Mouse (Mus musculus): Measurements from ENCODE around the gene Tor4a. TPM values are rescaled to one million over a fixed set of nuclear protein-coding genes. Genes with fewer than 3 reads are reported as not detected.

Tor4a gene
- polyA plus RNA-seq, 1 experiment from 2014 or later: 0.94 TPM

- H3K27me3 ChIP-seq (ENCODE audit: control insufficient read depth, insufficient read depth, low read length): no peaks in the 10 kb centered on the region; the same call in 1 of the 2 replicates
- no peak overlapping the region for H3K27ac ChIP-seq (ENCODE audit: low read depth, low read length)
- H3K4me3 ChIP-seq (ENCODE audit: low read depth, low read length): no peak overlapping the region
- ATAC-seq (ENCODE audit: low FRiP score): no peak
- no peaks in the 10 kb centered on the region for H3K9me3 ChIP-seq (ENCODE audit: control insufficient read depth, low read length)
- no peak overlapping the region for H3K4me2 ChIP-seq (replicated peaks; ENCODE audit: low read depth, low read length)
- no peak overlapping the region for H3K9ac ChIP-seq (ENCODE audit: low read depth, low read length)
- H3K36me3 ChIP-seq (ENCODE audit: control insufficient read depth, insufficient read depth, low read length): no peaks in the 10 kb centered on the region
- DNase-seq (ENCODE audit: low spot score): no peak
- H3K4me1 ChIP-seq (replicated peaks; ENCODE audit: control insufficient read depth, insufficient read depth, low read length): peaks cover 39% of the 10 kb centered on the region
- 92% methylated on average over 4 of the region's 4 CpGs for WGBS
These were observed 22.9 kb downstream of the Tor4a start for GRCm38 (mm10) chr2:25173821-25174220.

- Histone ChIP-seq H3K9me3 (ENCODE audit: control insufficient read depth, low read length) (no peaks in the 10 kb centered on the region), H3K4me1 (replicated peaks; ENCODE audit: control insufficient read depth, insufficient read depth, low read length) (peaks cover 40% of the 10 kb centered on the region)
- no peak for DNase-seq (ENCODE audit: low spot score)
These were observed 24.1 kb downstream of the Tor4a start for GRCm38 (mm10) chr2:25172629-25173028.

GRCm38 (mm10) chr2:25171769-25172153 is 24.9 kb downstream of the Tor4a start:
- no peak overlapping the region for H3K9ac ChIP-seq (ENCODE audit: low read depth, low read length)
- no peaks in the 10 kb centered on the region for H3K9me3 ChIP-seq (ENCODE audit: control insufficient read depth, low read length)
- no peak overlapping the region for H3K4me3 ChIP-seq (ENCODE audit: low read depth, low read length)
- DNase-seq (ENCODE audit: low spot score): no peak
- 54% methylated on average over 1 of the region's 1 CpGs for WGBS
- H3K4me1 ChIP-seq (replicated peaks; ENCODE audit: control insufficient read depth, insufficient read depth, low read length): peaks cover 36% of the 10 kb centered on the region
- no peaks in the 10 kb centered on the region; the same call in 1 of the 2 replicates for H3K27me3 ChIP-seq (ENCODE audit: control insufficient read depth, insufficient read depth, low read length)
- no peak overlapping the region for H3K4me2 ChIP-seq (replicated peaks; ENCODE audit: low read depth, low read length)
- H3K36me3 ChIP-seq (ENCODE audit: control insufficient read depth, insufficient read depth, low read length): no peaks in the 10 kb centered on the region
- no peak overlapping the region for H3K27ac ChIP-seq (ENCODE audit: low read depth, low read length)
- no peak for ATAC-seq (ENCODE audit: low FRiP score)

More at GRCm38 (mm10) chr2:25172629-25173028, 24.1 kb downstream of the Tor4a start:
- no peak overlapping the region for H3K27ac ChIP-seq (ENCODE audit: low read depth, low read length)
- 73% methylated on average over 8 of the region's 8 CpGs for WGBS
- no peaks in the 10 kb centered on the region for H3K36me3 ChIP-seq (ENCODE audit: control insufficient read depth, insufficient read depth, low read length)
- H3K27me3 ChIP-seq (ENCODE audit: control insufficient read depth, insufficient read depth, low read length): no peaks in the 10 kb centered on the region; the same call in 1 of the 2 replicates
- no peak overlapping the region for H3K4me3 ChIP-seq (ENCODE audit: low read depth, low read length)
- no peak for ATAC-seq (ENCODE audit: low FRiP score)
- no peak overlapping the region for H3K9ac ChIP-seq (ENCODE audit: low read depth, low read length)
- H3K4me2 ChIP-seq (replicated peaks; ENCODE audit: low read depth, low read length): no peak overlapping the region

GRCm38 (mm10) chr2:25171101-25171768 is 25.5 kb downstream of the Tor4a start:
- H3K9me3 ChIP-seq (ENCODE audit: control insufficient read depth, low read length): no peaks in the 10 kb centered on the region
- H3K4me2 ChIP-seq (replicated peaks; ENCODE audit: low read depth, low read length): no peak overlapping the region
- 84% methylated on average over 6 of the region's 6 CpGs for WGBS
- peaks cover 33% of the 10 kb centered on the region for H3K4me1 ChIP-seq (replicated peaks; ENCODE audit: control insufficient read depth, insufficient read depth, low read length)
- H3K9ac ChIP-seq (ENCODE audit: low read depth, low read length): no peak overlapping the region
- no peak for DNase-seq (ENCODE audit: low spot score)
- H3K27me3 ChIP-seq (ENCODE audit: control insufficient read depth, insufficient read depth, low read length): no peaks in the 10 kb centered on the region; the same call in 1 of the 2 replicates
- H3K27ac ChIP-seq (ENCODE audit: low read depth, low read length): no peak overlapping the region
- no peaks in the 10 kb centered on the region for H3K36me3 ChIP-seq (ENCODE audit: control insufficient read depth, insufficient read depth, low read length)
- ATAC-seq (ENCODE audit: low FRiP score): no peak
- H3K4me3 ChIP-seq (ENCODE audit: low read depth, low read length): no peak overlapping the region

- Histone ChIP-seq H3K4me3 (ENCODE audit: low read depth, low read length) (no peak overlapping the region), H3K27ac (ENCODE audit: low read depth, low read length) (peak overlapping the region; percentile 36; the same call in 1 of the 2 replicates), H3K4me1 (replicated peaks; ENCODE audit: control insufficient read depth, insufficient read depth, low read length) (peaks cover 33% of the 10 kb centered on the region), H3K9me3 (ENCODE audit: control insufficient read depth, low read length) (no peaks in the 10 kb centered on the region), H3K27me3 (ENCODE audit: control insufficient read depth, insufficient read depth, low read length) (no peaks in the 10 kb centered on the region; the same call in 1 of the 2 replicates), H3K9ac (ENCODE audit: low read depth, low read length) (no peak overlapping the region), H3K36me3 (ENCODE audit: control insufficient read depth, insufficient read depth, low read length) (no peaks in the 10 kb centered on the region), H3K4me2 (replicated peaks; ENCODE audit: low read depth, low read length) (no peak overlapping the region)
- WGBS: 75% methylated on average over 10 of the region's 10 CpGs
- no peak for ATAC-seq (ENCODE audit: low FRiP score)
- DNase-seq (ENCODE audit: low spot score): no peak
These were observed 26.2 kb downstream of the Tor4a start for GRCm38 (mm10) chr2:25170326-25171100.

GRCm38 (mm10) chr2:25169778-25170177 is 26.9 kb downstream of the Tor4a start:
- no peaks in the 10 kb centered on the region for H3K36me3 ChIP-seq (ENCODE audit: control insufficient read depth, insufficient read depth, low read length)
- H3K9me3 ChIP-seq (ENCODE audit: control insufficient read depth, low read length): no peaks in the 10 kb centered on the region
- H3K4me2 ChIP-seq (replicated peaks; ENCODE audit: low read depth, low read length): 0 out of 2 replicates have a peak overlapping the region, but pooled peaks have one; percentile 2
- H3K27ac ChIP-seq (ENCODE audit: low read depth, low read length): peak overlapping the region; percentile 86
- no peaks in the 10 kb centered on the region; the same call in 1 of the 2 replicates for H3K27me3 ChIP-seq (ENCODE audit: control insufficient read depth, insufficient read depth, low read length)
- DNase-seq (ENCODE audit: low spot score) (peak; percentile 70), ATAC-seq (ENCODE audit: low FRiP score) (no peak)
- WGBS: 9% methylated on average over 5 of the region's 5 CpGs
- H3K4me3 ChIP-seq (ENCODE audit: low read depth, low read length): 0 out of 2 replicates have a peak overlapping the region, but pooled peaks have one; percentile 8
- peaks cover 28% of the 10 kb centered on the region for H3K4me1 ChIP-seq (replicated peaks; ENCODE audit: control insufficient read depth, insufficient read depth, low read length)
- H3K9ac ChIP-seq (ENCODE audit: low read depth, low read length): no peak overlapping the region

GRCm38 (mm10) chr2:25168665-25168978 is 28.1 kb downstream of the Tor4a start:
- Histone ChIP-seq H3K27ac (ENCODE audit: low read depth, low read length) (peak overlapping the region; percentile 86), H3K4me2 (replicated peaks; ENCODE audit: low read depth, low read length) (peak overlapping the region; percentile 49), H3K9ac (ENCODE audit: low read depth, low read length) (peak overlapping the region; percentile 63; the same call in 1 of the 2 replicates), H3K4me1 (replicated peaks; ENCODE audit: control insufficient read depth, insufficient read depth, low read length) (peaks cover 32% of the 10 kb centered on the region), H3K9me3 (ENCODE audit: control insufficient read depth, low read length) (no peaks in the 10 kb centered on the region), H3K4me3 (ENCODE audit: low read depth, low read length) (peak overlapping the region; percentile 28), H3K27me3 (ENCODE audit: control insufficient read depth, insufficient read depth, low read length) (no peaks in the 10 kb centered on the region), H3K36me3 (ENCODE audit: control insufficient read depth, insufficient read depth, low read length) (no peaks in the 10 kb centered on the region)
- ATAC-seq (ENCODE audit: low FRiP score): no peak; the same call in 1 of the 2 replicates
- no peak for DNase-seq (ENCODE audit: low spot score)
- 9% methylated on average over 2 of the region's 2 CpGs for whole genome bisulfite sequencing

- Histone ChIP-seq H3K9ac (ENCODE audit: low read depth, low read length) (peak overlapping the region; percentile 63), H3K4me1 (replicated peaks; ENCODE audit: control insufficient read depth, insufficient read depth, low read length) (peaks cover 37% of the 10 kb centered on the region), H3K27me3 (ENCODE audit: control insufficient read depth, insufficient read depth, low read length) (no peaks in the 10 kb centered on the region), H3K27ac (ENCODE audit: low read depth, low read length) (peak overlapping the region; percentile 86), H3K4me3 (ENCODE audit: low read depth, low read length) (peak overlapping the region; percentile 28), H3K9me3 (ENCODE audit: control insufficient read depth, low read length) (no peaks in the 10 kb centered on the region), H3K36me3 (ENCODE audit: control insufficient read depth, insufficient read depth, low read length) (no peaks in the 10 kb centered on the region), H3K4me2 (replicated peaks; ENCODE audit: low read depth, low read length) (peak overlapping the region; percentile 49)
- ATAC-seq (ENCODE audit: low FRiP score) (peak; percentile 82), DNase-seq (ENCODE audit: low spot score) (peak; percentile 88)
- WGBS: 0% methylated on average over 15 of the region's 41 CpGs
These were observed 28.6 kb downstream of the Tor4a start for GRCm38 (mm10) chr2:25167919-25168664.

Measured in hindbrain, embryonic 11.5 days (tissue).